Mouse (Mus musculus): ENCODE data around the gene Wfs1. TPM values are rescaled to one million over a fixed set of nuclear protein-coding genes. Genes with fewer than 3 reads are reported as not detected.
"Not testable (repeated sequence)": the region's sequence is repeated elsewhere in the genome, so short reads cannot be mapped to it uniquely, and the experiment has no call there.

The Wfs1 gene
- total RNA-seq, 1 experiment from 2014 or later, result 1.2 TPM

DNA sequence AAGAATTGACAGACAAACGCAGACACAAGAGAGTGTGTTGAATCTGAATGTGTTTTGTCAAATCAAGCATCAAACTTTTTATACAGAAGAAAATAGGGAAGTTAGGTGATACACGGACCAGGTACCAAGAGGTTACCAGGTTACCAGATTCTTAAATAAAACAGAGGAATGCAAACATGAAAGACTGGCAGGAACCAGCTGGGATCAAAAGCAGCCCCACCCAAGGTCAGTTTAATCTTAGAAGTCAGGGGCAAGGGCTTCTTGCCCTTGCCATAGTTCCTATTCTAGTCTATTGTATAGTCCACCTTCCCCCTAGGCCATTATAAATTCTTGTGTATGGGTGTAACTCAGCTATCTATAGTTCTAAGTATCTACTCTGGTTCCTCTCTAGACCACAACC lies 50.0 kb downstream of the Wfs1 start:
- not testable (repeated sequence) for ATAC-seq (replicated peaks; ENCODE audit: insufficient number of reproducible peaks, low FRiP score, low TSS enrichment, poor library complexity, severe bottlenecking)

GRCm38 (mm10) chr5:36938021-36938420 lies 51.0 kb downstream of the Wfs1 start:
- no peak for ATAC-seq (replicated peaks; ENCODE audit: insufficient number of reproducible peaks, low FRiP score, low TSS enrichment, poor library complexity, severe bottlenecking)

GRCm38 (mm10) chr5:36936548-36936947 lies 52.5 kb downstream of the Wfs1 start:
- ATAC-seq (replicated peaks; ENCODE audit: insufficient number of reproducible peaks, low FRiP score, low TSS enrichment, poor library complexity, severe bottlenecking), result no peak

GRCm38 (mm10) chr5:36935486-36936473 lies 53.2 kb downstream of the Wfs1 start:
- ATAC-seq (replicated peaks; ENCODE audit: insufficient number of reproducible peaks, low FRiP score, low TSS enrichment, poor library complexity, severe bottlenecking), result no peak

DNA sequence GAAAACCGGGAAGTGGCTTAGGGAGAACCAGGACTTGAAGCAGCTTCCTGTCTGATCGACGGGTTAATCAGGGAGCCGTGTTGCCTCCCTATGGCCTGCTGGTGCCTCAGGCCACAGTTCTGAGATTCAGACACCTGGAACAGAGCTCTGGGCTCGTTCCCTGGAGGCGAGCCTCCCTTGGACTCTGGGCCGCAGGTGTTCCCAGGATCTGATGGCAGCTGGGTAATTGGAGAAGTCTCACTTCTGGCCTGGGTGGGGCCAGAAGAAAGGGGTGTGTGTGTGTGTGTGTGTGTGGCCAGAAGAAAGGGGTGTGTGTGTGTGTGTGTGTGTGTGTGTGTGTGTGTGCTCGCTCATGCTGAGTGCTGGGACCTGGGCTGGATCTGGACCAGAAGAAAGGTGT lies 55.6 kb downstream of the Wfs1 start:
- ATAC-seq (replicated peaks; ENCODE audit: insufficient number of reproducible peaks, low FRiP score, low TSS enrichment, poor library complexity, severe bottlenecking), result no peak

DNA sequence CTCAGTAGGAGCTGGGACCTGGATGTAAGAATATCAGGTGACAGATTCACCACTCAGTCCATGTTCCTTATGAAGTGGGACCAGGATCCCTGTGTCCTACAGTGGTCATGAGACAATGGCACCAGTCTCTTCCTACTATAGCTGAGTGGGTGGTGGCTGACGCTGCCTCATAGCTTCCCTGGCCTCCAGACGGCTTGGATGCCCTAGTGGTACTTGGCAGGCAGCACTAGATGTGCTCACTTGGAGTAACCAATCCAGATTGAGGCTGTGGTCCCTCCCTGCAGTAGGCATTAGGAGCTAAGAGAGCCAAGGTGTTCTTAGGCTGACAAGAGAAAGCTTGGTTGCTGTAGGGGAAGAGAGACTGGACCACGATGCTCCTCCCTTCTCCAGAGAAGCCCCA lies 59.6 kb downstream of the Wfs1 start:
- no peak for ATAC-seq (replicated peaks; ENCODE audit: insufficient number of reproducible peaks, low FRiP score, low TSS enrichment, poor library complexity, severe bottlenecking)

DNA sequence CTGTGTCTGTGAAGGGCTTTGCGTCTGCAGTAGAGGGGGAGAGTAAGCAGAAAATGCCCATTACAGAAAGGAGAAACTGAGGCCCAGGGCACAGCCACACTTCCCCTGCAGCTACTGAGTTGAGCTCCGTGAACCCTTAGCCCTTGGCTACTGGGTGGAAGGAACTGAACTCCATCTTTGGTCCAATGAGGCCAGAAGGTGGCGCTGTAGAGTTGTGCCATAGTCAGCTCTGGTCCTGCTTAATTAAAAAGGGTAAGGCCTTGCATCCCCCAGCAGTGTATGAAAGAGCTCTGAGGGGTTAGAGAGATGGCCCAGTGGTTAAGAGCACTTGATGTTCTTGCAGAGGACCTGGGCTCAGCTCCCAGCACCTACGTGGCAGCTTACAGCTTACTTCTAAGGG lies 60.3 kb downstream of the Wfs1 start:
- ATAC-seq (replicated peaks; ENCODE audit: insufficient number of reproducible peaks, low FRiP score, low TSS enrichment, poor library complexity, severe bottlenecking), result no peak

DNA sequence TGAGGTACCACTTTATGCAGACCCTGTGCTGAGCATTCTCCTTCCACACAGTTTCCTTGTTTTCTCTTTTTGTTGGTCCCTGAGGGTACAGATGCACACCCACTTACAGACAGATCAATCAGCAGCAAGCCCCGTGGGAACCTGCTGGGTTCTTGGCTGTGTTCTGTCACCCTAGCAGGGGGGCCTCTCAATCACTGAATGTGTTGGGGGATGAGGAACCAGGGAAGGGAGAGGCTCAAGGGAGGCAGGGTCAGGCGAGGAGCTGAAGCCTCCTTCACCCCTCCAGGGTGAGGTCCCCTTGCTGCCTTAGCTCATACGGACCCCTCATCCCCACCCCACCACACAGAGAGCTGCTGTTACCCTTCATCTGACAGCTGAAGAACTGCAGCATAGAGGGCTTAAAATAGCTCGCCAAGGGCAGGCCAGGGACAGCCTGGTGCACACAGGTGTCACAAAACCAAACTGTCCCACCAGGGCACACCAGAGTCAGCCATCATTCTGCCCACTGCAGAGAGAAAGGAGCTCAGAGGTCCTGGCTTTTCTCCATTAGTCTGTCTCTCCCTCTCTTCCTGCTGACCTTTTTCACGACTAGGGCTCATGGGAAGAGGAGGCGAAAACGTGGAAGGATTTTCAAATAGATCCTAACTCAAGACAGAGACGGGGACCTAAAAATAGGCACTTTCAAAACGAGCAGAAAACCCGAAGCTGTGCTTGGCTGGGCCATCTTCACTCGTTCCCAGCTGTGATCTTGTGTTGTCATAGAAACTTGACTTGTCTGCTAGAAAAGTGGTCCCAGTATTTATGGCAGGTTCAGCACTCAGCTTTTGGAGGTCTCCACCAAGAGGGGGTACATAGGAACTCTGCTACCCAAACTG lies 64.9 kb downstream of the Wfs1 start:
- no peak for ATAC-seq (replicated peaks; ENCODE audit: insufficient number of reproducible peaks, low FRiP score, low TSS enrichment, poor library complexity, severe bottlenecking)

- no peak for ATAC-seq (replicated peaks; ENCODE audit: insufficient number of reproducible peaks, low FRiP score, low TSS enrichment, poor library complexity, severe bottlenecking)
These were observed 66.2 kb downstream of the Wfs1 start for GRCm38 (mm10) chr5:36922811-36923210.

GRCm38 (mm10) chr5:36921871-36922270 lies 67.1 kb downstream of the Wfs1 start:
- ATAC-seq (replicated peaks; ENCODE audit: insufficient number of reproducible peaks, low FRiP score, low TSS enrichment, poor library complexity, severe bottlenecking), result no peak

DNA sequence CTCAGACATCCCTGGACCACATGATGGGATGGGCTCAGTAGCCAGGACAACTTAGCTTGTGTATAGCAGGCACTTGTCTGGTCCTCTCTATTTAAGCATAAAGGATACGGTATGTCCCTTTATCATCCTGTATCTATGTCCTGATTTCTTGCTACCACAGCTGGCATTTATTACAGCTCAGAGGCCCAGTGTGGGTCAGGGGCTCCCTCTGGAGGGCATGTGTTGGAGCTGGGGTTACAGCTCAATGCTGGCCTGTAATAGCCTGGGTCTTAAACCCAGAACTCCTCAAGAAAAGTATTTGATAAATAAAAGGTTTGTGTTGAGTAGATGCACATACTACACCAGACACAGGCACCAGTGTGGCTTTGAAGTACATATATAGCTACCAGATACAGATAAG lies 68.9 kb downstream of the Wfs1 start:
- no peak for ATAC-seq (replicated peaks; ENCODE audit: insufficient number of reproducible peaks, low FRiP score, low TSS enrichment, poor library complexity, severe bottlenecking)

DNA sequence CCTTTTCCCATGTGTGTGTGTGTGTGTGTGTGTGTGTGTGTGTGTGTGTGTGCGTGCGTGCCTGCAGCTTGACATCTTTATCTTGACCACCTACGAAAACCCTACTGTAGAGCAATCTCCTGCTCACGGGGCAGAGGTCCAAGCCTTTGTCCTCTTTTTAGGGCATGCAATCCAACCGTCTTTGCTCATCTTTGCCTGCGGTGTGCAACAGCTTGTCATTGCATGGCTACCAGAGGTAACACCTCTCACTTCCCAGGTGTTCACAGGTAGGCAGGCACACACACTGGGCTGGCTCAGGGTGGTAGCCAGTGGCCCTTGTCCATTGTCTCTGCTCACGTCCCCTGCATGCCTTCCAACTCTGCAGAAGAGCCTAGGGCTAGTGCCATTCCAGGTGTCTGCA lies 71.0 kb downstream of the Wfs1 start:
- no peak for ATAC-seq (replicated peaks; ENCODE audit: insufficient number of reproducible peaks, low FRiP score, low TSS enrichment, poor library complexity, severe bottlenecking)

- no peak for ATAC-seq (replicated peaks; ENCODE audit: insufficient number of reproducible peaks, low FRiP score, low TSS enrichment, poor library complexity, severe bottlenecking)
These were observed 71.8 kb downstream of the Wfs1 start for GRCm38 (mm10) chr5:36917245-36917644.

GRCm38 (mm10) chr5:36916581-36916980 lies 72.4 kb downstream of the Wfs1 start:
- no peak for ATAC-seq (replicated peaks; ENCODE audit: insufficient number of reproducible peaks, low FRiP score, low TSS enrichment, poor library complexity, severe bottlenecking)

Other genes starting within 250 kb of the Wfs1 start
- gene Bloc1s4, start 240.6 kb downstream of the Wfs1 start, total RNA-seq (2017), result 17.5 to 38.1 TPM (median 29.6 TPM) in 3 replicates
- 214 to 260 TPM (median 240 TPM) in 3 replicates for gene Mrfap1, start 192.4 kb downstream of the Wfs1 start, total RNA-seq (2017)
- 13.3 to 21.5 TPM (median 20.8 TPM) in 3 replicates for gene Man2b2, start 158.6 kb downstream of the Wfs1 start, total RNA-seq (2017)
- gene Ppp2r2c, start 120.7 kb downstream of the Wfs1 start, total RNA-seq (2017), result 0.10 TPM in 1 of 3 replicates, not detected in the others
- 0.43 to 7.4 TPM (median 1.8 TPM) in 3 replicates for gene Gm1043, start 96.2 kb upstream of the Wfs1 start, total RNA-seq (2017)

Data from monocyte, adult 5-6 weeks (primary cell).